Mouse (Mus musculus): Measurements from ENCODE around the gene Ankar. TPM values are rescaled to one million over a fixed set of nuclear protein-coding genes. Genes with fewer than 3 reads are reported as not detected.

The Ankar gene
- total RNA-seq, 4 experiments from 2014 or later: not detected

DNA sequence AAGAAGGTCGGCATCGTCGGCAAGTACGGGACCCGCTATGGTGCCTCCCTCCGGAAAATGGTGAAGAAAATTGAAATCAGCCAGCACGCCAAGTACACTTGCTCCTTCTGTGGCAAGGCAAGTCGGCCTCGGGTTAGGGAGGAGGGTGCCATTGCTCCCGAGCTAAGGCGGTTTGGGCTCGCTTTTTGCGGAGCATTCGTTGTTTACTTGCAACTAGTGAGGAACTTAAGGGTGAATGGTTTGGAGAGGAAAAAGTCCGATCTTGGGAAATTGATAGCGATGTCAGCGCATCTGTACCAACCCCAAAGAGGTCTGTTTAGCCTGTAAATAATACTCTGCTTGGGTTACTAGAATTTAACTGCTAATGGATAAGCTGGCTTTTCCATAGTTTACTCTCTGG lies 11.3 kb upstream of the Ankar start:
- no peak for DNase-seq (ENCODE audit: low spot score in 2 of 2)

DNA sequence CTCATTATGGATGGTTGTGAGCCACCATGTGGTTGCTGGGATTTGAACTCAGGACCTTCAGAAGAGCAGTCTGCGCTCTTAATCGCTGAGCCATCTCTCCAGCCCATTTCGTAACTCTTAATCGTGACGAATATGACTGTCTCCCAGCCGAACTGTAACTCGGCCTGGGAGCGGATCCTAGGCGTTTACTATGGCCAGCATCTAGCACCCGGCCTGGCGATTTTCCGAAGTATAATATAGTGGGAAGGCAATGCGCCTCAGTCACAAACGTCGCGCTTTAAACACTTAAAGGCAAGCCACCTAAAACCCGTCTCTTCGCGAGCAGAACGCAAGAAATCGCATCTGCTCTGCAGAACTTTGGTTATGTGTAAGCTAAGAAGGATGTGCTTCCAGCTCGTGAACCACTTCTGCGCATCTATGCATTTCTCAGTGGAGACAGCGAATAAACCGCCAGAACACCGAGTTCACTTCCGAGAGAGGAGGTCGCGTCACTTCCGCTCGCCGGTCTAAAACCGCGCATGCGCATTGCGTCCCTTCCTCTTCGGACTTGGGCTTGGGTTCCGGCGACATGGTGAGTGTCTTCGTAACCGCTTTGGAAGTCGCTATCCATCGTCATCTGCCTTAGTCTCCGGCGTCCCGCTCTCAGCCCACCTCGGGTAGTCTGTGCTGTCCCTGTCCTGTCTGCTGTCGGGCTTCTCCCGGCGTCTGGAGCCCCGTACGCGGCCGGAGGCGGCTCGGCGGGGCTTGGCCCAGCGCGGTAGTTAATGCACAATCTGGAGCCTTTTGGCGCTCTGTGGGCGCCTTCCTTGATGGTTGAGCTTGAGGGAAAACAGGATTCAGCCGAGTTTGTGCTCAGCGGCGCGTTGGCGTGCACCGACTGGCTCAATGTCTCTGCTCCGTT lies 10.6 kb upstream of the Ankar start, which contains the start of gene Rpl37a:
Gene Rpl37a (plus strand): TSS at position 538 of the 901 bp plus-strand sequence.
- DNase-seq (ENCODE audit: low spot score in 2 of 2): peak; percentile 94

DNA sequence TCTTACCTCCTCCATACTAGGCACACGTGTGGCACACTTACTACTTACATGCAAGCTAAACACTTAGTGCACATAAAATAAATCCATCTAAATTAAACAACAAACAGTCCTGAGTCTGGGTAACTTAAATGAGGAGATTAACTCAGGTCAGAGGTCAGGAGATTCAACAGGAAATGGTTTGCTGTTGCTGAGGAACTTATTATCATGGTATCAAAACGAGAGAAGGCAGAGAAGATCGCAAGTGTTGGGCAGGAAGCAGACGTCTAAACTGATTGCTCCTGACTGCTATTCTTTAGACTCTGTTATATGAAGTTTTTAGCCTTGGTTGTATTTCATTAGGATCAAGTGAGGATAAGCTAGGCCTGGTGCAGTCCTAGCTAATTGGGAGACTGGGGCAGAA lies 7.1 kb upstream of the Ankar start:
- no peak for DNase-seq (ENCODE audit: low spot score in 2 of 2)

DNA sequence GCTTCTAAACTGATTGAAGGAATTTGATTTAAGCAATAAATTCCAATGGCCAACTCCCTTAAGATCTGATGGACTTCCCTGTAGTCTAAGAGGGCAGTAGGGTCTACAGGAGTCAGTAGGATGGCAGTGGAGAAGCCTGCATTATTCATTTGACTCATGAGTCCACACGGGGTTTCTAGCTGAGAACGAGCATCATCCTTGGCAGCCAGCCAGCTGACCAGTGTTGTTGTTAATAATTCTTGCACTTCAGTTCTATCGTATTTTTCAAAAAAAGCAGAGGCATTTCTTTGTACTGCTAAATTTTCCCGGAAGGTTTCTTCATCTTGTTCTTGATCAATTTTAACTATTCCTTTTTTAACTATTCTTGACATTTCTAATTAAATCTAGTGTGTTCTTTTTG lies 1.7 kb downstream of the Ankar start:
- no peak for DNase-seq (ENCODE audit: low spot score in 2 of 2)

DNA sequence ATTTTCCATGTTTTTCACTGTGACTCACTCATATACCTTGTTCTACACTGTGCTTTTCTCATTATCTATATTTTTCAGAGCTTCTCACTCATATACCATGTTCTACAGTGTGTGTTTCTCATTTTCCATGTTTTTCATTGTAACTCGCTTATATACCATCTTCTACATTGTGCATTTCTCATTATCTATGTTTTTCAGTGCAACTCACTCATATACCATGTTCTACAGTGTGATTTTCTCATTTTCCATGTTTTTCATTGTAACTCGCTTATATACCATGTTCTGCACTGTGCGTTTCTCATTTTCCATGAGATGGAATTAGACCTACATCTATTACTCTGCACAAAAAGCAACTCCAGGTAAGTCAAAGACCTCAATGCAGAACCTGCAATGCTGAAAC lies 4.1 kb downstream of the Ankar start:
- DNase-seq (ENCODE audit: low spot score in 2 of 2): no peak

DNA sequence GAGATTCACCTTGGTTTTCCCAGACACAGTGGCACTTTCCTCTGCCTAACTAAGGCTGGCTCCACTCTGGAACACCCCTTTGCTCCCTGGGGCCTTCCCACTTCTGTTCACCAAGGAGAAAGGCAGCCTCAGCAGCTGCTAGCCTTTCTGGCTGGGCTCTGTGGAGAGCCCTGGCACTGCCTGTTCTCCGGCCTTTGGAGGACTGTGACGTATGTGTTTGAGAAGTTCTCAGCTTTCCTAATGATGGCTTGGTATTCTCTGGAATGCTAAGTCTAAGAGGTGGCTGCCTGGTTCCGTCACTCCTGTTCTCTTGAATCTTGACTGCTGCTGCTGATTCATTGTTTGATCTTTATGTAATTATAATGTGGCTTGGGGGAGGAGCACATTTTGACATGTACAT lies 27.3 kb downstream of the Ankar start:
- DNase-seq (ENCODE audit: low spot score in 2 of 2): no peak

DNA sequence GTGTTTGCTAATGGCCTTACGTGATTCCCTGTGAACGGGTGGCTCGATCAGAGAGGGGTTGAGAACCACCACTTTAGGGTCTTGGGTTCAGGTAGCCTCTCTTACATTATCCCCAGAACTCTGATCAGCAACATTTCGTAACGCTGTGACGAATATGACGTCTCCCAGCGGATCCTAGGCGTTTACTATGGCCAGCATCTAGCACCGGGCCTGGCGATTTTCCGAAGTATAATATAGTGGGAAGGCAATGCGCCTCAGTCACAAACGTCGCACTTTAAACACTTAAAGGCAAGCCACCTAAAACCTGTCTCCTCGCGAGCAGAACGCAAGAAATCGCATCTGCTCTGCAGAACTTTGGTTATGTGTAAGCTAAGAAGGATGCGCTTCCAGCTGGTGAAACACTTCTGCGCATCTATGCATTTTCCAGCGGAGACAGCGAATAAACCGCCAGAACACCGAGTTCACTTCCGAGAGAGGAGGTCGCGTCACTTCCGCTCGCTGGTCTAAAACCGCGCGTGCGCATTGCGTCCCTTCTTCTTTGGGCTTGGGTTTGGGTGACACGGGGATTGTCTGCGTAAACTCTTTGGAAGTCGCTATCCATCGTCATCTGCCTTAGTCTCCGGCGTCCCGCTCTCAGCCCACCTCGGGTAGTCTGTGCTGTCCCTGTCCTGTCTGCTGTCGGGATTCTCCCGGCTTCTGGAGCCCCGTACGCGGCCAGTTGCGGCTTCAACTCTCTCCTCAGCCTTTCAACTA lies 59.5 kb downstream of the Ankar start:
- peak; percentile 49 to 51 for DNase-seq (ENCODE audit: low spot score in 2 of 2)

DNA sequence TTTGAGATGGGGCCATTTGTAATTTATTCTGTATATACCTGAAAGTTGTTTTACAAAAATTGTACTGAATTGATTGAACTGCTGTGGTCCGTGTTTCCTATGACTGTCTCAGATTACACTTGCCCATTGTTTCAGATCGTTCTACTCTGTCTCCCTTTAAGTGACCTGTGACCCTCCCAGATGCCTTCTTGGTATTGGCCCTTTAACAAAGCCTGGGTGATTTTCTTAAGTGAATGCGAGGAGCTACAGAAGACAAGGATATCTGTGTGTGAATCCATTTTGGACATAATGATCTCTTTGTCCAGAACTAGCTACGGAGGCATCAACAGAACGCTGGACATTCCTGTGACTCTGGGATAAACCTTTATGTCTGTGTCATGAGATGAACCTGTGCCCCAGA lies 65.2 kb downstream of the Ankar start:
- DNase-seq (ENCODE audit: low spot score in 2 of 2): no peak

DNA sequence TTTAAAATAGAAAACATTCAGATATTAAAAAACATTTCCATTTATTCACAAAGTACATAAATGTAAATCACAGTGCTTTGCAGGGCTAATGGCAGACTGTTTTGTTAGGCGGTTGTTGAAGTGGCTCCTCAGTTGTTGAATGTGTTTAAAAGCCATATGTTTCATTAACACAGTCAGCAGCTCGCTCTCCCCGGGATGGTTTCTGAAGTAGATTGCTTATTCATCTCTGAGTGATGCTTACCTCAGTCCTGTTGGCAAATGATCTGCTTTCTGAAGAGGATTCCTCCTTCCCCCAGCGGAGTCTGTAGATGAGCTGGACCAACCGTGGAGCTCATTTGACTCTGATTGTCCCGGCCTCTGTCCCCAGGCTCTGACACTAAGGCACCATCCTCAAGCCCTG lies 88.2 kb downstream of the Ankar start:
- no peak for DNase-seq (ENCODE audit: low spot score in 2 of 2)

DNA sequence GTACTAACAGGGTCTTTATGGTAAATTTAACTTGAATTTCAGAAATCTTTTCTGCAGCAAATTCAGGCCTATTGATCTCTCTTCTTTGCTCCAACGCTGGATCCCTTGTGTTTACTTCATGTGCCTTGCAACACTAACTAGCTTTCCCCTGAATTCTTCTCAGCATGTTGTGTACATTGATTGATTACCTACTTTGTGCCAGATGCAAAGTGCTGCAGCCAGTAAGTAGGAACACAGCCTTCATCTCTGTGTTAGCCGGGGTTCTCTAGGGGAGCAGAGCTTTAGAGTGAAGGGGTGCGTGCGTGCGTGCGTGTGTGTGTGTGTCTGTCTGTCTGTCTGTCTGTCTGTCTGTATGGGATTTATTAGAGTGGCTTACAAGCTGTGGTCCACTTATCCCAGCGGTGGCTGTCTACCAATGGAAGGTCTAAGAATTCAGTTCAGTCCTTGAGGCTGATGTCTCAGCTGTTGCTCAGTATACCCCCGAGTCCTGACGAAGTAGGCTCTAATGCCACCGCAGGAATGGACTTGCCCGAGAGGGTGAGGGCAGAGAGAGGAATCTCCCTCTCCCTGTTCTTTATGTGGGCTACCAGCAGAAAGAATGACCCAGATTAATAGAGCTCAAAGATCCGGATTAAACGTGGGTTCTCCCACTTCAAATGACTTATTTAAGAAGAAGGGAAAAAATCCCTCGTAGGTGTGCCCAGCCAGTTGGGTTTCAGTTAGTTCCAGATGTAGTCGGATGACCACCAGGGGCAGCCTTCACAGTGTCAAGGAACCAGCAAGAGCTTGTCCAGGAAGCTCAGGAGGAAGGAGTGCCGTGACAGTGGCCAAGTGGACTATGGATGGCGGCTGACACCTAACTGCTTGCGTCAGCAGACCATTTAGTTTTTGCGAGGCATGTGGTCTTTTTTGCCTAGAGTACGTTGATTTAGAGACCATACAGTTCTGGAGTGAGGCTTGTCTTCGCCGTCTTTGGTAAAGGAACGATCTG lies 90.2 kb downstream of the Ankar start:
- no peak for DNase-seq (ENCODE audit: low spot score in 2 of 2)

DNA sequence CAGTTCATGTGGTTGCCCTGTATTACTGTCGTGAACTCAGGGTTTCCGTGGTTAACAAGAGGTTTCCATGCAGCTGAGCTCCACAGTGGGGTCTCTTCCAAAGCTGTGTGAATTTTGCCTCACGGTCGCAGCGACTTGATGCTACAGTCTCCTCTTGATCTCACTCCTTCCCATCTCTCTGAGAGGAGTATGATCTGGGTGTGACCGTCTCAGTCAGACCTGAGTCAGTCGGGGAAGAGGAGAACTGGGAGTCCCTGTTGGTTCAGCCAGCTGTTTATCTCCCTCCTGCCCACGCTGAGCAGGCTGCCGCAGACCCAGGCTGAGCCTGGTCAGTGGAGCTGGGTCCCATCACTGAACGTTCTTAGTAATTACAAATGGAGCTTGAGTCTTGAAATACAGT lies 91.2 kb downstream of the Ankar start:
- no peak for DNase-seq (ENCODE audit: low spot score in 2 of 2)

DNA sequence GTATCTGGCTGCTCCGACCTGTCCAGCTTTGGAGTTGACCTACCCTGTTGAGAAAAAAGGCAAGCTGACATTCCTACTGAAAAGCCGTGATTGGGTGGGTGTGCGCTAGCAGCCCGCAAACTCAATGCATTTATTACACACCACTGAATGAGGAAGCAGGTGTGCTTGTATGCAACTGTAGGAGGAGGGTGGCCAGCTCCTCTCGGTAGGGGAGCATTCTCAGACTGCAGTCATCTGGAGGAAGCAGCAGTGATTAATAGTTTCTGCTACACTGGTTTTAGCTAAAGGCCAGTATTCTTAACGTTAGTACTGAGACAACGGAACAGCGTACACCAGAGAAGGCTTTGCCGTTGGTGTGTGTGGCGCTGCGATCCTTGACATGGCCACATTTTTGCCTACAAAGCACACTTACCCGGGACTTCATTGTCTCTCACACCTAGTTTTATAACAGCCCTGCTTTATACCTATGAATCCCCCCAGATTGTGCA lies 94.1 kb downstream of the Ankar start:
- no peak for DNase-seq (ENCODE audit: low spot score in 2 of 2)

DNA sequence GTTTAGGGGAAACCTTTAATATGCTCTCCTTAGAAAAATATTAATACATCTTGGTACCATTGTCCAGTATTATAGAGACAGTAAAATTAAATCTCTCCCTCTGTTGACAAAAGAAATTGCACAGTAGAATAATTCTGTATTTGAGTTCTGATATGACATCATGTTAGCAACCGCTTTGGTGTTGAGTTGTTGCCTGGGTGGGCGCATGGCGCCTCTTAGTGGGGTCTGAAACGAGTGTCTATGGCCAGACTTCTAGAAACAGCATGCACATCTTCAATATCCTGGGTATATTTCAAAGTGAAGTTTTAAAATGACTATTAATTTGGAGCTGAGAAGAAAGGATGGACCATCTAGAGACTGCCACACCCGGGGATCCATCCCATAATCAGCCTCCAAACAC lies 97.6 kb downstream of the Ankar start:
- DNase-seq (ENCODE audit: low spot score in 2 of 2): no peak

DNA sequence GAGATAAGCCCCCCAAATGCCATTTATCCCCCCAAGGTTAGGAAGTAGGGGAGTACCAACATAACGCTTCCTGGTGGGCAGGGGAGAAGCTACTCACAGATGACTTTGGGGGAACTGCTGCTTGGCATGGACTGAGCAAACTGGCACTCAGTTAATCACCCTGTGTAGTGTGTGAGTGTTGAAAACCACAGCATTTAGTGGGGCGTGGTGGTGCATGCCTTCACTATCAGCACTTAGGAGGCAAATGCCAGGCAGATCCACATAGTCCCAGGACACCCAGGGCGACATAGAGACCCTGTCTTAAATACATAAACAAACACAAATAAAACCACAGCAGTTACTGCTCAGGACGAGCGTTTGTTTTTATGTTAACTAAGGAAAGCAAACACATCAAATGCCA lies 98.2 kb downstream of the Ankar start:
- no peak for DNase-seq (ENCODE audit: low spot score in 2 of 2)

DNA sequence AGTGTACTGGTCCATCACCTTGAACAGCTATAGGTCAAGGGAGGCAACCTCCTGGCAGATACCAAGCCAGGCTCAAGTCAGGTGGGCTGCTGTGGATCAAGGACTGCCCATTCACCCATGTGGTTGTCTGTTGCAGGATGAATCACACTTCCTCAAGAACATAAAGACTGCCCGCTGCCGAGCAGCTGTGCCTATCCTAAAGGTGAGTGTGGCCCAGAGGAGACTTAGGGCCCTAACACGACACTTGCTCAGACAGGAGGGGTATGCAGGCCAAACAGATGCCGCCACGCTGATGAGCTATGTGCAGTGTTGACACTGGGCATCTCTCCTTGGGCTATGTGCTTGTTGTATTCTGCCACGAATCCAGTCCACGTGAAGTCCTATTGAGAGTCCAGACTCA lies 99.1 kb downstream of the Ankar start:
- DNase-seq (ENCODE audit: low spot score in 2 of 2): no peak

DNA sequence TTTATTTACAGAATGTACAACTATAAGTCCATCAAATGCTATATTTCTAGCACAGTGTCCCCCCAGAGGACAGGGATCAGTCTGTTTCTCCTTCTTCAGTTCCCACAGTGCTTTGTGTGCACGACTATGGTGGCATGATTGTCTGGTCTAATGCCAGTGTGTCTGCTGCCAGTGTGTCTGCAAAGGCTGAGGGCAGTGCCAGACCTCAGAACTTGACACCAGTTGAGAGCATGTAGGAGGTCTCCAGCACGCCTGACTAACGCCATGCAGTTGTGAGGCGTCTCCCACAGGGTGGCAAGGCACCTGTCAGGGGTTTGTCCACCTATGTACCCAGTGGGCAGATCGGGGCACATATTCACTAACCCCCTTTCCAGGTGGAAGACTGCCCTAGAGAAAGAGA lies 99.6 kb downstream of the Ankar start:
- no peak for DNase-seq (ENCODE audit: low spot score in 2 of 2)

DNA sequence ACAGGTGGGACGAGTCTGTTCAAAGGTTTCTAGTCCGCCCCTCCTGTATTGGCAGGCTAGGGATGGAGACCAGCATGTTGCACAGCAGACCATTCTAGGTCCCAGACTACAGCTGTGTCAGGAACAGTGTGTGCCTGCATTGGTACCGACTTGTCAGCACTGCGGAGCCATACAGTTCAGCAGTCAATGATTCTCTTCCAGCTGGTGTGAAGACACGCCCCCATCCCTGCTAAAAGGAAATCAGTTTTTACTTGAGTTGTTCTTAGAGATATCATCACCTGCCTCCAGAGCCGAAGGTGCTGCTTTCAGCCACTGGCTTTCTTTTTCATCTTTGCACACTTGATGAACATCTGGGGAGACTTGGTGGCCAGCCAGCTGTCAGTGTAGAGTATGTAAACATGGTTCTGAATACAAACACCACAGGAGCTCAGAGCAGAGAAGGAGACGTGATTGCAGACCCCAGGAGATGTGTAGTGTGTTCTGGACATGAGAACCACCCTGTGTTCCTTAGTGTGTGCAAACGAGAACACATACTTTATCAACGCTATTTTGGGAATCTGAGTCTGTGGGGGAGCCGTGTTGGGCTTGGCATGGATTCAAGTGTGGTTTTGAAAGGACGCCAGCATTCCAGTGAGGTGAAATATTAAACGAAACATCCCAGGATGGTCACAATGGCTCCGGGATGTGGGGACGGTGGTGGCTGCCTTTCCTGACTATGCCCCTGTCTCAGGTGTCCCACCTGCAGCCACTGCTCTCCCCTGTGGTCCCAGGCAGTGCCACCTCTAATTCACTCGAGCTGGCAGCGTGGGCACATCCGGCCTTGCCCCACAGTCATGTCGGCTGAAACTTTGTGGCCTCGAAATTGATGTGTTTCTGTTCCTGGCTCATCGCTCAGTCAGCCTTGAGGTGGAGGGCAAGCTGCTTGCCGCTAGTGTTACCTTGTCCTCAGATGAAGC lies 101.0 kb downstream of the Ankar start:
- DNase-seq (ENCODE audit: low spot score in 2 of 2): no peak

DNA sequence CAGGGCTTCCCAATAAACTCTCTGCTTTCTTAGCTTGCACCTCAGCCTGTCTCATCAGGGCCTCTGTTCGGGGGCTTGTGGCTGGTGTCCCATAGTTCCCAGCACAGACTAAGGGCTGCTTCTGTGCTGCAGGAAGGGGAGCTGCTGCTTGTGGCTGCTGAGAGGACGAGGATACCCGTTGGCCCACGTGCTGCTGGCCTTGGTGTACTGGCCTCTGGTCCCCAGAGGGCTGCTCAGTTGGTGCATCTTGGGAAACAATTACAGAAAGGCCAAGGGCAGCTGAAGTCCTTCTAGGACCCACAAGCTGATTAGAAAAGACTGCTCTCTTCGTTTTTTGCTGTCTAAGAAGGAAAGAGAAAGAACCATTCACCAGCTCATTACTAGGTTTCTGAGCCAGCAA lies 104.1 kb downstream of the Ankar start:
- DNase-seq (ENCODE audit: low spot score in 2 of 2): no peak

DNA sequence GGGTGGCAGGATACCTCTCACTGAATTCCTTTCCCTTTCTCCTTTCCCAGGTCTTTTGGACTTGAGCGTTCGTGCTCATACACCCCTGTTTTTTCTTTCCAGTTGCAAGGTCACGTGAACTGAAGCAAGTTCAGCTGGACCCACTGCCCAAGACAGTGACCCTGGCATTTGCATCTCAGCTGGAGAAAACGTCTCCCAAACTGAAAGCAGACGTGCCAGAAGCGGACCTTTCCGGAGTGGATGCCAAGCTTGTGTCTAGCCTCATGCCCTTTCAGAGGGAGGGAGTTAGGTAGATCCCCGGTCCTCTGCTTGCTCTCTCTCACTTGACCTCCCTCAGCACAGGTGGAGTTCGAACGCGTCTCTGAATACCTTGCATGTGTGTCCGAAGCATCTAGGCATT lies 104.7 kb downstream of the Ankar start:
- no peak for DNase-seq (ENCODE audit: low spot score in 2 of 2)

DNA sequence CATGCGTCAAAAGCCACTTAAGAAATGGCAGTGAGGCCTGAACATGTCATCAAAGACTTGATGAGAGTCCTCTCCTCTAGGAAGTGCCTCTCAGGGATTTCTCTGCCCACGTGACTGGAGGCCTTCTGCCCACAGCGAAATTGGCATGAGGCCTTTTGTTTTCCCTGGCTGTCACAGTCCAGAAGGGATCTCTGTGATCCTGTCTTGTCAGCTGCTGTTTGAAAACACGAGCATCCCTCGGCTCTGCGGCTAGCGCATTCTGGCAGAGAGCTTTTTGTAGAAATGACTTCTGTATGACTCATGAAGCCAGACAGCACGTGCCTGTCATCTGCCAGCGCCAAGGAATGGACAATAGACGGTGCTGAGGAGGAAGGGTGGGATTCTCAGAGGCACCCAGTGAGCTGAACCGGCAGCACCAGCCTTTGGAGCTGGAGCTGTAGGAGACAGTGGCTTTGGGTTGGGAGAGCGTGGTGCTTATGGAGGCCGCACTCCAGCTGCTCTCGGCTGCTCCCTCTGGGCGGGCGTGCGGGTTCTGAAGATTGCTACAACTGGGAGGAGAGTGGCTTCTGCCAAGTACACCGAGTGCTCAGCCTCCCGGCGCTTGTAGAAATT lies 106.9 kb downstream of the Ankar start:
- DNase-seq (ENCODE audit: low spot score in 2 of 2): peak; percentile 54 to 86
